Mouse (Mus musculus) bone marrow macrophage, adult 2 months (primary cell): ENCODE data around the gene Cep128. TPM values are rescaled to one million over a fixed set of nuclear protein-coding genes. Genes with fewer than 3 reads are reported as not detected.
"Not testable (repeated sequence)": the region's sequence is repeated elsewhere in the genome, so short reads cannot be mapped to it uniquely, and the experiment has no call there.

Source experiments
- H3K27ac ChIP-seq: 2 replicates; pipeline ENCODE4 v1.5.1; 2012; ENCODE audit warnings: low read depth, low read length; ENCODE audit not compliant: insufficient read depth
- H3K4me1 ChIP-seq: 2 replicates; pipeline ENCODE4 v1.6.1; 2012; ENCODE audit warnings: low read length; ENCODE audit not compliant: control insufficient read depth, insufficient read depth
- H3K4me3 ChIP-seq: 2 replicates; pipeline ENCODE4 v1.5.1; 2012; ENCODE audit warnings: mild to moderate bottlenecking, low read length, moderate library complexity; ENCODE audit not compliant: insufficient read depth
- CTCF ChIP-seq: IDR thresholded peaks from 2 replicates; pipeline ENCODE4 v1.5.1; 2012; ENCODE audit warnings: low read depth, mild to moderate bottlenecking, low read length, moderate library complexity
- POLR2A ChIP-seq: IDR thresholded peaks from 2 replicates; pipeline ENCODE4 v1.6.1; 2012; ENCODE audit warnings: mild to moderate bottlenecking, low read depth, low read length, borderline replicate concordance
- polyA plus RNA-seq: library from polyadenylated mRNA; stranded (reverse); fragments of >200 nt; gene quantifications from 2 replicates; pipeline ENCODE4 v1.2.4, GENCODE M21; 2012; ENCODE audit not compliant: missing spikeins, insufficient read depth, insufficient read length

Cep128 gene
- polyA plus RNA-seq, 1 experiment, result 21.0 TPM

- H3K27ac ChIP-seq, result no peak overlapping the region
- no peak overlapping the region for H3K4me3 ChIP-seq
- H3K4me1 ChIP-seq, result no peaks in the 10 kb centered on the region
- no peak for TF ChIP-seq CTCF
- TF ChIP-seq POLR2A, result no peak
Measured at GRCm38 (mm10) chr12:90997539-90997938, 386.7 kb downstream of the Cep128 start.

GRCm38 (mm10) chr12:90993331-90993730, 390.9 kb downstream of the Cep128 start:
- no peak for TF ChIP-seq POLR2A
- TF ChIP-seq CTCF, result no peak

GRCm38 (mm10) chr12:90987782-90988181, 396.4 kb downstream of the Cep128 start:
- Histone ChIP-seq H3K4me1 (no peaks in the 10 kb centered on the region), H3K4me3 (no peak overlapping the region), H3K27ac (no peak overlapping the region)
- TF ChIP-seq POLR2A (no peak), CTCF (no peak)

More at GRCm38 (mm10) chr12:90993331-90993730, 390.9 kb downstream of the Cep128 start:
- Histone ChIP-seq H3K4me1 (no peaks in the 10 kb centered on the region), H3K4me3 (no peak overlapping the region), H3K27ac (no peak overlapping the region)

GRCm38 (mm10) chr12:90987259-90987658, 396.9 kb downstream of the Cep128 start:
- no peaks in the 10 kb centered on the region for H3K4me1 ChIP-seq
- TF ChIP-seq CTCF, result no peak
- TF ChIP-seq POLR2A, result no peak
- H3K27ac ChIP-seq, result no peak overlapping the region
- no peak overlapping the region for H3K4me3 ChIP-seq

GRCm38 (mm10) chr12:90982018-90982417, 402.2 kb downstream of the Cep128 start:
- H3K27ac ChIP-seq, result no peak overlapping the region
- no peak for TF ChIP-seq POLR2A
- no peak for TF ChIP-seq CTCF
- no peak overlapping the region for H3K4me3 ChIP-seq
- H3K4me1 ChIP-seq, result no peaks in the 10 kb centered on the region

- H3K4me3 ChIP-seq, H3K27ac ChIP-seq, H3K4me1 ChIP-seq: not testable (repeated sequence)
Measured at GRCm38 (mm10) chr12:90976406-90976805, 407.8 kb downstream of the Cep128 start.

- TF ChIP-seq POLR2A (no peak), CTCF (no peak)
- H3K27ac ChIP-seq, result no peak overlapping the region
- no peaks in the 10 kb centered on the region for H3K4me1 ChIP-seq
- H3K4me3 ChIP-seq, result no peak overlapping the region
Measured at GRCm38 (mm10) chr12:90975429-90975828, 408.8 kb downstream of the Cep128 start.

GRCm38 (mm10) chr12:90971156-90971555, 413.1 kb downstream of the Cep128 start:
- Histone ChIP-seq H3K27ac (no peak overlapping the region), H3K4me1 (no peaks in the 10 kb centered on the region), H3K4me3 (no peak overlapping the region)
- TF ChIP-seq CTCF (no peak), POLR2A (no peak)

GRCm38 (mm10) chr12:90961386-90962017, 422.7 kb downstream of the Cep128 start:
- Histone ChIP-seq H3K4me3 (no peak overlapping the region), H3K4me1 (no peaks in the 10 kb centered on the region), H3K27ac (no peak overlapping the region)
- TF ChIP-seq POLR2A (no peak), CTCF (no peak)

GRCm38 (mm10) chr12:90954740-90955473, 429.3 kb downstream of the Cep128 start:
- H3K4me1 ChIP-seq, result no peaks in the 10 kb centered on the region
- no peak overlapping the region for H3K27ac ChIP-seq
- no peak overlapping the region for H3K4me3 ChIP-seq
- TF ChIP-seq POLR2A (no peak), CTCF (no peak)

Other genes with a start within 250 kb of the Cep128 start
- gene Tshr, start 154 bp upstream of the Cep128 start, polyA plus RNA-seq, result not detected in 2 replicates
- 46.6 and 54.9 TPM in 2 replicates for gene Gtf2a1, start 206.1 kb upstream of the Cep128 start, polyA plus RNA-seq